Mouse (Mus musculus): Measurements from ENCODE around the gene Dhrs7.
"Not testable (repeated sequence)": the region's sequence is repeated elsewhere in the genome, so short reads cannot be mapped to it uniquely, and the experiment has no call there.

The Dhrs7 gene

DNA sequence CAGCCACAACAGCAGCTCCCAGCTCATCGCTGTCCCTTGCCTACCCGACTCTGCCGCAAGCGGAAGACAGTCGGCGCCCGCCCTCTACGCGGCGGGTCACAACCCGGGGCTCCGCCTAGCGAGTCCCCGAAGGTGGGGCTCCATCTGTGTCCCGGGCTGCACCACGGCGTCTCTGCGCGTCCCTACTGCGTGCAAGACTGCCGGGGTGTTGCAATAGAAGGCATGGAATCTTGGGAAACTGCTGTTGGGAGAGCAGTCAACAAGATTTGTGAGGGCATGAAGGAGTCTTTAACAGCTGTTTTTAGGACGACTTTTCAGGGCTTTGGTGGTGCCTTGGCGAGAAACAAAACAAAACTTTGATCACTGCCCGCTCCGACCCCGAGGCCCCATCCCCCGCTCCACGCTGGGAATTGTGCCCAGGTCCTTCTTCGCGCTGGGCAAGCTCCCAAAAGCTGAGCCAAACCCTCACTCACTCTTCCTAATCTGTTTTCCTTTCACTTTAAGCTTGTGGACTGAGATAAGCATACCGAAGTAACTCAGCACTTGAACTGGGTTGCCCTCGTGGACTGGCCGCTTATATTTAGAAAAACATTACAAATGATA lies at the start of gene Dhrs7:
Gene Dhrs7, minus strand, starts transcription at position 175 of the 603 bp plus-strand sequence.
- DNase-seq (ENCODE audit: low spot score in 2 of 2) = peak; percentile 77 to 80

DNA sequence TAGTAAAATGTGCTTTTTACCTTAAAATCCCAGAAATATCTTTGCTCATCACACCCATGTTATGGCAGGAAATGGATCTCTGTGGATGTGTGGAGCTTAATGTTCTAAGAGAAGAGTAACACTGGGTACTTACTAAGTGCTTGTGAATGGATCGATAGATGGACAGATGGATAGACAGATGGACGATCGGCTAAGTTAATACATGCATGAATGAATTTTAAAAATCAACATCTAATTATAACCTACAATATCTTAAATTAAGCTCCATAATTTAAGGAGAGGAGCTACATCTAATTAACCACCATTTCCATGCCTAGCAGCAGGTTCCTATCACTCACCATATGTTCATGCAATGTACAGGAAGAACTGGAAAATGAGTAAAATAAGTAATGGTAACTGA lies 45.3 kb upstream of the Dhrs7 start:
- DNase-seq (ENCODE audit: low spot score in 2 of 2) = no peak

DNA sequence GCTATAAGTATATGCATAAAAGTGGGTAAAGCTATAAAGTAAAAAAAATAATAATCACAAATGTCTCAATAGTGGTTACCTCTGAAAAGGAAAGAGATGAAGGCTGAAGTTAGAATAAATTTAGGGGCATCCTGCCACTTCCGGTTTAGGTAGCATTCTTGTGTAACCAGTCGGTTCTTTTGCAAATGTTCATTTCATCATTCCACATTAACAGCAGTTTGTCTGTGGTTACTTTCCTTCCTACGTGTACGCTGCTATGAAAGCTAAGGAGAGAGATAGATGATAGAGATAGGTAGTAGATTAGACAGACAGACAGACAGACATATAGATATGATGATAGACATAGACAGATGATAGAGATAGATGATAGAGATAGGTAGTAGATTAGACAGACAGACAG lies 39.4 kb upstream of the Dhrs7 start:
- DNase-seq (ENCODE audit: low spot score in 2 of 2) = no peak

DNA sequence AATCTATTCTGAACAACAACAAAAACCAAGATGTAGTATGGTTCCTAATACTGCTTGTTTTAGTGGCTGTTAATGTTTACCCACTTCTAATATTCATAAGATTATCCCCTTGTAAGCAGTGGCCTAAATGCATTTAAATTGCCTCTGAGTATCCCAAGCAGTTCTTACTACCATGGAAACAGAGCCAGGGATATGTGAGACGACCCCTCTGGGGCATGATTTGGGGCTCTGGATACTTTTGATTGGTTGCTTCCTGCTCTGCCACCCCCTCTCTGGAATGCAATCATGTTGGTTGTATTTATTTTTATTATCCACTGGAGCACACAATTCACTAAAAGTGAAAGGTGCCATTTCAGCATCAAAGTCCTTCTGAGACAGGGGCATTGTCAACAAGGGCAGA lies 35.3 kb upstream of the Dhrs7 start:
- DNase-seq (ENCODE audit: low spot score in 2 of 2) = no peak

- no peak for DNase-seq (ENCODE audit: low spot score in 2 of 2)
Observed at GRCm38 (mm10) chr12:72694901-72695463, 30.3 kb upstream of the Dhrs7 start.

- no peak for DNase-seq (ENCODE audit: low spot score in 2 of 2)
Observed at GRCm38 (mm10) chr12:72694438-72694837, 29.7 kb upstream of the Dhrs7 start.

- peak in 1 of 2 experiments; percentile 6 for DNase-seq (ENCODE audit: low spot score in 2 of 2)
Observed at GRCm38 (mm10) chr12:72693895-72694294, 29.2 kb upstream of the Dhrs7 start.

- not testable (repeated sequence) for DNase-seq (ENCODE audit: low spot score in 2 of 2)
Observed at GRCm38 (mm10) chr12:72688281-72688680, 23.6 kb upstream of the Dhrs7 start.

- not testable (repeated sequence) for DNase-seq (ENCODE audit: low spot score in 2 of 2)
Observed at GRCm38 (mm10) chr12:72687741-72688140, 23.0 kb upstream of the Dhrs7 start.

DNA sequence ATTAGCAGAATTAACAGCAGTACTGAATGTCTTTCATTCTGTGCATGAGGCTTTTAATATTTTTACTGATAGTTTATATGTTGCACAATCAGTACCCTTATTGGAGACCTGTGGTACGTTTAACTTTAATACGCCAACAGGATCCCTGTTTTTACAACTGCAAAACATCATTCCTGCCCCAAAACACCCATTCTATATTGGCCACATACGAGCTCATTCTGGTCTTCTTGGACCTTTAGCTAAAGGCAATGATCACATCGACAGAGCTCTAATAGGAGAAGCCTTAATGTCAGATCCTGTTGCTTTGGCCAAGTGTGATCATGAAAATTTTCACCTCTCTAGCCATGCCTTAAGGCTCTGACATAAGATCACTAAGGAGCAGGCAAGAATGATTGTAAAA lies 21.9 kb upstream of the Dhrs7 start:
- not testable (repeated sequence) for DNase-seq (ENCODE audit: low spot score in 2 of 2)

- DNase-seq (ENCODE audit: low spot score in 2 of 2) = no peak
Observed at GRCm38 (mm10) chr12:72683612-72684011, 18.9 kb upstream of the Dhrs7 start.

DNA sequence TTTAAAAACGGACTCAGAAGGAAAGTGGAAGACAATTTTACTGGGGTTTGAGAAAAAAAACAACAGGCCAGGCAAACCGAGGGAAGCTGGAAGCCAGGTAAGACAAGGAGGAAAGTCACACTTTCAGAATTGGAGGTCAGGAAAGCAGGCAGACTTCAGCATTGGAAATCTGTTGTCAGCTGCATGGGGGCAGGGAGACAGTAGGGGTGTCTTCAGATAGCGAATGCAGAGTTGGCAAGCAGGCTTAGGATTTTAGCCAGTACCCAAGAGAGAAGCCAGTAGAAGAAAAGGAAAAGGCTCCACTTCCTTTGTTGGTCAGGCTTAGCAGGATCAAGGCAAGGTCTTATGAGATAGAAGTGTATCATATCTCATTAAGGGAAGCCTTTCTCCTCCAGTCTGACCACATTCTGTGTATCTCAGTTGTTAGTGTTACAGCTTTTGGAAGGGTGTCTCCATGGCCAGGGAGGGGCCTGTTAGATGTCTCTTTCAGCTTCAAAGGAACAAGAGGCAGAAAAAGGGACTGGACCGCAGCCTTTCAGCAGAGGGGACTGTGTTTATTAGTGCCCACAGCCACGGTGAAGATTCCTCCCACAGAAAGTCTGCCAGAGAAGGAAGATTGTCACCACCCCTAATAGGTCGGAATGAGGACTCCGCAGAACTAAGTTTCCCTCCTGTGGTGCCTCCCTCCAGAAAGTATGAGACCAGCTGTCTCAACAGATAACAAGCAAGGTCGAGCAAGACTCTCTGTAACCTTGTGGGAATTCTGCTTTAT lies 18.0 kb upstream of the Dhrs7 start:
- no peak for DNase-seq (ENCODE audit: low spot score in 2 of 2)

DNA sequence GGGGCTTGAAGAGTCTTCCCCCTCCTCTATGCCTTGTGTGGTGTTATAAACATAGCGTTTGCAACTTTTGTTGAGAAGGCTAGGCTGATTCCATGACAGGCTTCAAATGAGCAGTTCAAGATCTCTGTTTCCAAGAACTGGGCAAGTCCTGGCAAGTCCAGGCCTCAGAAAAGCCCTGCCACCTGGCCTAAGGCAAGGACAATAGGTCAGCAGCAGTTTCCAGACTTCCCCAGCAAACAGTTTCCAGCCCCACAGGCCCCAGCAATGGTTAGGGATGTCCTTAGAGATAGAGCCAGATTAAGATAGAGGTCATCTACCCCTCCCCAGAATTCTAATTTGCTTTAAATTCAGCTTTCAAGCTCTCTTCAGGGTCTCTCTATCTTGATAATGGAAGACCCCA lies 17.2 kb upstream of the Dhrs7 start:
- no peak for DNase-seq (ENCODE audit: low spot score in 2 of 2)

DNA sequence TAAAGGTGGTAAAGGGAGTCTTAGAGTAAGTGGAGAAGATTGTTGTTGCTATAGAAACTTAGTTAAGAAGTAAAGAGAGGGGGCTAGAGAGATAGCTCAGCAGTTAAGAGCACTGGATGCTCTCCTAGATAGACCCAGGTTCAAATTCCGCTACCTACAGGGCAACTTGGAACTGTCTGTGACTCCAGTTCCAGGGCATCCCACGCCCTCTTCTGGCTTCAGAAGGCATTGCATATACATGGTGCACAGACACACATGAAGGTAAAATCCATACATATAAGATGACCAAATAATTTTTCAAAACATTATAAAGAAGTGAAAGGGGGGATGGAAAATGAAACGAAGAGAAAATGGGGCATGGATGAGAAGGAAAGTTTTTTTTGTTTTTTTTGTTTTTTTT lies 14.9 kb upstream of the Dhrs7 start:
- no peak for DNase-seq (ENCODE audit: low spot score in 2 of 2)

DNA sequence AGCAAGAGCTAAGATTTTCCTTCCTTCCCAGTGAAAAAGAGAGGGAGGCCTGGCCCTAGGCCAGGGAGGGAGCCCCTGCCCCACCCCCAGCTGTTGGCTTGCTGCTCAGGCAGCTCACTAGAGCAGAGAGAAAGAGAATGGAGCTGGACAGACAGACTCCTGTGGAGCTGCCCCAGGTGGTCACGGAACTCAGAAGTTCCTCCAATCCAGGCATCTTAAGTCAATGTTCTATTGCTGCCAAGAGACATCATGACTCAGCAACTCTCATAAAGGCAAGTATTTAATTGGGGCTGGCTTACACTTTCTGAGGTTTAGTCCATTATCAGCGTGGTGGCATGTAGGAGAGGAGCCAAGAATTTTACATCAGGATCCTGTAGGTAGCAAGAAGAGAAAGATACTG lies 10.1 kb upstream of the Dhrs7 start:
- no peak for DNase-seq (ENCODE audit: low spot score in 2 of 2)

DNA sequence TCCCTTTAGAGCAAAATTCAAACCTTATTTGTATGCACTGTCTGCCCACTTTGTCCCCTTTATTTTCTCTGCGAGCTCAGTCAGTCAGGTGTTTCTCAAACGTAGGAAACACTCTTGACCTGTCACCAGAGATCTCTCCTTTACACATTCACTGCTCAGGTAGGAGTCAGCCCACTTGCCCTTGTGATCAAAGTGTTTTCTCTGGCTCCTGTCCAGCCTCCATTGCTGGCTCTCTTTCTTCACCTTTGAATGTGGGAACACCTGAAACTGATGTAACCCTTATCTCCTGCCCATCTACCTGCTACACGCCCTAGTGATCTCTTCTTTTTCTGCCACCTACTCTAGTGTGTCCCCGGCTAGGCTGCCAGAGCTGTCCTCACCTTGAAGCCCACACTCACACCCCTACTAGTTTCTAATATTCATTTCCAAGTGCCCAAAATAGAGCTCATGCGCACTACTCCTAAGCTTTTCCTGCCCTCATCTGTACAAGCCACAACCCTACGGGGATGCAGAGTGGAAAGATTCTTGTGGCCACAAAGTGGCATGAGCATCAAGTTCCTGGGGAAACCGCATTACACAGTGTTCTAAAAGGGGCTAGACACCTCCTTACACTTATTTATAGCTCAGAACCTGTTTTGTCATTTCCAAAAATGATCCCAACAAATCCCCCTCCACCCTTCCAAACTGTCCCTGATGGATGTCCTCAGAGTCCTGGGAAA lies 9.5 kb upstream of the Dhrs7 start:
- DNase-seq (ENCODE audit: low spot score in 2 of 2) = no peak

GRCm38 (mm10) chr12:72671516-72672135 lies 6.9 kb upstream of the Dhrs7 start:
- no peak for DNase-seq (ENCODE audit: low spot score in 2 of 2)

DNA sequence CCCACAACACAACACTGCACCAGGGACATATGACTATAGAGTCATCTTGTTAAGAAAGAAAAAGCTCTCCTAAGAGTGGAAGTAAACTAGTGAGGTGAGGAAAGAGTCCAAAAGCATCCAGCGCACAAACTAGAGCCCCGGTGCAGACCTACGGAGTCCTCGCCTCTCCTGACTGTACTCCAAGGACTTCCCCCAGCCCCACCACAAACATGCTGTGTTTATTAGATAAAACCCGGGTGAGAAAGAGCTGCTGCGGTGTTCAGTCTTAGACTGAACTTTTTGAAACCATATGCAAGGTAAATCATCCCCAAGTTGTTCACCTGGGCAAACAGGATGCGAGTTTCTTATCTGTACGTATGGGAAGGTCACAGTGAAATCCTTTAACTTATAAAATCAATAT lies 6.2 kb upstream of the Dhrs7 start:
- no peak for DNase-seq (ENCODE audit: low spot score in 2 of 2)

DNA sequence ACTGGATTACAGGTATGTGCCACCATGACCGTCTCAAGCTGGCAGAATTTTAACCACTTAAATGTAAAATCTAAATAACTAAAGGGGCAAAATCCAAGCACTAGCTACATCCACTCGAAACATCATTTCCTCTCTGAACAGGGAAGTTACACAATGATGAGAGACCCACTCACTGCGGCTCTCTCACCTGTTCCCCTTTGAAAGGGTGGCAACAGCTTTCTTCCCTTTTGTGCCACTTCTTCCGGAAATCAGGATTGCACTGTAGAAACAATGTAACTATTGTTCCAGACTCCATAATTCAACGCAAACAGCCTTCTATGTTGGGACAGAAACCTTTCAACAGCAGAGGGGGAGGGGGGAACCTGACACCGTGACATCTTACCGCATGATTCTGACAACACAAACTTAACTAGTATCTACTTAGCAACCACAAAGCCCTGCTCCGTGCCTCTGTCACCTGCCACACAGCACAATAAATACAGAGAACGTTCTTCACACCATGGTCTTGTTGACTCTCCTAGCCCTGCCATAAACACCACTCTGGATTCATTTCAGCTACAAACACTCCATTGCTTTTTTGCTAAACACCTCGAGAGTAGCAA lies 3.3 kb upstream of the Dhrs7 start:
- DNase-seq (ENCODE audit: low spot score in 2 of 2) = no peak

GRCm38 (mm10) chr12:72666015-72666414 lies 1.3 kb upstream of the Dhrs7 start:
- DNase-seq (ENCODE audit: low spot score in 2 of 2) = no peak

- peak in 1 of 2 experiments; percentile 12 for DNase-seq (ENCODE audit: low spot score in 2 of 2)
Observed at GRCm38 (mm10) chr12:72664020-72664734, 532 bp downstream of the Dhrs7 start.
